8 mouse cellular contexts compared by ENCODE assay signal in genomic region chr5:29734831-29735510, GRCm38 (mm10). TPM values are rescaled to one million over a fixed set of nuclear protein-coding genes. Genes with fewer than 3 reads are reported as not detected.
A peak's percentile ranks its signal among the peaks of the same experiment; 100 is the strongest.
DNase-seq lines count a peak whose midpoint lies in the region; ATAC-seq and TF ChIP-seq lines count a peak whose summit lies in the region.

No protein-coding gene starts in this region.

- peaks cover 25% of the 10 kb centered on the region for H3K4me1 ChIP-seq in kidney, embryonic 16.5 days (ENCODE audit: insufficient read depth, low read length)
- H3K4me1 ChIP-seq in bone marrow, adult 2 months (ENCODE audit: control insufficient read depth, insufficient read depth, low read length): peaks cover 3% of the 10 kb centered on the region; the same call in 1 of the 2 replicates
- H3K4me1 ChIP-seq in hindbrain, embryonic 10.5 days (replicated peaks): peaks cover 30% of the 10 kb centered on the region
- peaks cover 21% of the 10 kb centered on the region for H3K4me1 ChIP-seq in midbrain, embryonic 14.5 days (ENCODE audit: control insufficient read depth, insufficient read depth, low read length)

- TF ChIP-seq POLR2A in bone marrow, adult 2 months (IDR thresholded peaks at IDR 0.05; ENCODE audit: borderline replicate concordance, control insufficient read depth, low read depth, low read length): no peak

- H3K4me2 ChIP-seq in kidney, embryonic 16.5 days (replicated peaks; ENCODE audit: low read depth, low read length): peak overlapping the region; percentile 79
- H3K4me2 ChIP-seq in midbrain, embryonic 14.5 days (ENCODE audit: low read length): peak overlapping the region; percentile 85

- TF ChIP-seq CTCF in bone marrow, adult 2 months (IDR thresholded peaks at IDR 0.05; ENCODE audit: control insufficient read depth, insufficient read depth, low read length): no peak

- no peak for DNase-seq in kidney, postnatal 25 days
- DNase-seq in hindbrain, embryonic 10.5 days (ENCODE audit: low spot score): no peak
- no peak for DNase-seq in midbrain, embryonic 14.5 days
- DNase-seq in left cerebral cortex, adult 8-10 months (ENCODE audit: low spot score in 2 of 2): no peak
- no peak for DNase-seq in layer of hippocampus, adult 9-11 months
- DNase-seq in adrenal gland, adult 18-20 months (ENCODE audit: low spot score in 2 of 2): no peak

- no peaks in the 10 kb centered on the region for H3K36me3 ChIP-seq in kidney, embryonic 16.5 days (ENCODE audit: insufficient read depth, low read length)
- no peaks in the 10 kb centered on the region for H3K36me3 ChIP-seq in hindbrain, embryonic 10.5 days
- H3K36me3 ChIP-seq in midbrain, embryonic 14.5 days (ENCODE audit: control insufficient read depth, insufficient read depth, low read length): no peaks in the 10 kb centered on the region

- H3K27ac ChIP-seq in kidney, embryonic 16.5 days (ENCODE audit: low read length): peak overlapping the region; percentile 97
- H3K27ac ChIP-seq in bone marrow, adult 2 months (ENCODE audit: control insufficient read depth, insufficient read depth, low read depth, low read length, poor library complexity): peak overlapping the region; percentile 92
- peak overlapping the region; percentile 94 for H3K27ac ChIP-seq in hindbrain, embryonic 10.5 days
- peak overlapping the region; percentile 96 for H3K27ac ChIP-seq in midbrain, embryonic 14.5 days (replicated peaks; ENCODE audit: low read depth, low read length)

- 41% methylated on average over 6 of the region's 6 CpGs for WGBS in kidney, embryonic 16.5 days
- 43% methylated on average over 6 of the region's 6 CpGs for WGBS in bone marrow, adult 2 months
- WGBS in hindbrain, embryonic 10.5 days: 59% methylated on average over 6 of the region's 6 CpGs
- WGBS in midbrain, embryonic 14.5 days: 50% methylated on average over 6 of the region's 6 CpGs

- no peaks in the 10 kb centered on the region for H3K27me3 ChIP-seq in kidney, embryonic 16.5 days (ENCODE audit: insufficient read depth, low read length)
- H3K27me3 ChIP-seq in hindbrain, embryonic 10.5 days (ENCODE audit: insufficient read depth, poor library complexity, severe bottlenecking): no peaks in the 10 kb centered on the region
- H3K27me3 ChIP-seq in midbrain, embryonic 14.5 days (ENCODE audit: control insufficient read depth, insufficient read depth, low read length): no peaks in the 10 kb centered on the region

- H3K9me3 ChIP-seq in kidney, embryonic 16.5 days (ENCODE audit: low read length): no peaks in the 10 kb centered on the region
- H3K9me3 ChIP-seq in hindbrain, embryonic 10.5 days: no peaks in the 10 kb centered on the region
- no peaks in the 10 kb centered on the region for H3K9me3 ChIP-seq in midbrain, embryonic 14.5 days (ENCODE audit: control insufficient read depth, low read length)

- H3K4me3 ChIP-seq in kidney, embryonic 16.5 days (ENCODE audit: low read length): peak overlapping the region; percentile 98
- peak overlapping the region; percentile 83 for H3K4me3 ChIP-seq in bone marrow, adult 2 months (replicated peaks; ENCODE audit: control insufficient read depth, low read depth, low read length)
- H3K4me3 ChIP-seq in hindbrain, embryonic 10.5 days: peak overlapping the region; percentile 96
- H3K4me3 ChIP-seq in midbrain, embryonic 14.5 days (replicated peaks; ENCODE audit: low read depth, low read length): peak overlapping the region; percentile 96

- no peak for ATAC-seq in kidney, embryonic 16.5 days (ENCODE audit: low FRiP score, low TSS enrichment)
- no peak; the same call in 1 of the 2 replicates for ATAC-seq in midbrain, embryonic 14.5 days (ENCODE audit: low FRiP score, low TSS enrichment)

- H3K9ac ChIP-seq in kidney, embryonic 16.5 days (replicated peaks; ENCODE audit: low read length): peak overlapping the region; percentile 96
- peak overlapping the region; percentile 93 for H3K9ac ChIP-seq in midbrain, embryonic 14.5 days (replicated peaks; ENCODE audit: low read length)

RNA-seq across cellular contexts. Expression of gene Dnajb6, which starts 0.5 kb away (rescaled TPM):
- polyA plus RNA-seq in kidney, embryonic 16.5 days (2015; fragmentation: Nextera tagmentation; extraction: Ambion mirVana): 125 and 132 TPM in 2 replicates
- 67.8 and 110 TPM in 2 replicates for polyA plus RNA-seq in bone marrow, adult 2 months (2011; ENCODE audit: insufficient read depth, insufficient read length, low replicate concordance, missing spikeins)
- 167 and 173 TPM in 2 replicates for polyA plus RNA-seq in hindbrain, embryonic 10.5 days (2016; fragmentation: Nextera tagmentation; extraction: Ambion mirVana)
- polyA plus RNA-seq in midbrain, embryonic 14.5 days (2014; fragmentation: Nextera tagmentation; extraction: Ambion mirVana): 353 and 354 TPM in 2 replicates
- total RNA-seq in left cerebral cortex, adult 8-10 months (2022): 100 to 1,000 TPM; 157 to 173 (median 166) TPM
- total RNA-seq in adrenal gland, adult 18-20 months (2021): 100 to 1,000 TPM; 118 to 146 TPM

RNA-seq across cellular contexts. Expression of gene Gm5129, which starts 0.8 kb away (rescaled TPM):
- polyA plus RNA-seq in kidney, embryonic 16.5 days (2015; fragmentation: Nextera tagmentation; extraction: Ambion mirVana): not detected in 2 replicates
- not detected in 2 replicates for polyA plus RNA-seq in bone marrow, adult 2 months (2011; ENCODE audit: insufficient read depth, insufficient read length, low replicate concordance, missing spikeins)
- not detected in 2 replicates for polyA plus RNA-seq in hindbrain, embryonic 10.5 days (2016; fragmentation: Nextera tagmentation; extraction: Ambion mirVana)
- polyA plus RNA-seq in midbrain, embryonic 14.5 days (2014; fragmentation: Nextera tagmentation; extraction: Ambion mirVana): not detected in 2 replicates
- not detected for total RNA-seq in left cerebral cortex, adult 8-10 months (2022)
- total RNA-seq in adrenal gland, adult 18-20 months (2021): 1 to 10 TPM in 1 of 2 experiments, not detected in 1; 1.9 TPM
